Mouse (Mus musculus) frontal cortex, postnatal 36 days (tissue): ENCODE data around the gene Plcxd2.

ENCODE experiments used
- DNase-seq, 2 experiments: peaks; one replicate each; pipeline ENCODE4 v3.0.0; 2022; ENCODE audit warnings: low spot score in 2 of 2

The Plcxd2 gene

GRCm38 (mm10) chr16:45937381-45937780 is 72.6 kb downstream of the Plcxd2 start:
- DNase-seq: no peak

- DNase-seq: no peak
These were observed 73.5 kb downstream of the Plcxd2 start for GRCm38 (mm10) chr16:45936521-45936920.

DNA sequence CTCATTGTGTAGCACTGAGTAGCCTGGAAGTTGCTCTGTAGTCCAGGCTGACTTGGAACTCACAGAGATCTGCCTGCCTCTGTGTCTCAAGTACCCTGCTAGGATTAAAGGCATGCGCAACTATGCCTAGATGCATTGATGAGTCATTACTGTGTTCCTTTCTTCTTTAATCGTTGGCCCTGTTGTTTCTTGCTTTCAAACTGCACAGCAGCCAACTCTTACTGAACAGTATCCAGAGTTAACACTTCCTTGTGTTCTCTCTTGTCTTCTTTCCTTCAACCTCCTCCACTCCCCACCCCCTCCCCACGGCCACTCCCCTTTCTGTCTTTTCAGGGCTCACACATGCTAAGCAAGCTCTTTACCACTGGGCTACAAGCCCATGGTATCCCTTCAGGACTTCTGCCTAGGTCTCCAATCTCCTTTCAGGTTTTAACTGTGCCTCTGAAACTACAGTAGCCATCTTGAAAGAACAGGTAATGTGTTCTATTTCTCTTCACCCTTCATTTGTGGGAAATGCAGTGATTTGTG is 74.0 kb downstream of the Plcxd2 start:
- no peak for DNase-seq

- no peak for DNase-seq
These were observed 75.2 kb downstream of the Plcxd2 start for GRCm38 (mm10) chr16:45934721-45935407.

DNA sequence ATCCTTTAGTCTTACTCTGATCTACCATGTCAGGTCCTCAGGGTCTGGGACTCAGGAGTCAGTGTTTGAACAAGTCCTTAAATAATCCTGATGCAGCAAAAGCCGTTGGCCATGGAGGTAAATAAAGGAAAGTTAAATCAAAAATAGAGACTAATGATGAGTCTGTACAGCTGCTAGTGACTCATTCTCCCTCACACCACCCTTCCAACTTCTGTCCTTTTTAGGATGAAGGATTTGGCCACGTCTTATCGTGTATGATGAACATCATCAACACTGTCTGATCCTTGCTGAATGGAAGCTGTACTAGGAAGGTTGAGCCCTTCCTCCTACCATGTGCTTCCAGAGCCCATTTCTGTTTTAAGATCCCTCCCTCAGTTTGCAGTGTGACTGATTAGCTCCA is 79.7 kb downstream of the Plcxd2 start:
- DNase-seq: no peak

- no peak for DNase-seq
These were observed 81.9 kb downstream of the Plcxd2 start for GRCm38 (mm10) chr16:45928090-45928489.

GRCm38 (mm10) chr16:45927601-45928000 is 82.4 kb downstream of the Plcxd2 start:
- no peak for DNase-seq

GRCm38 (mm10) chr16:45926875-45927274 is 83.1 kb downstream of the Plcxd2 start:
- DNase-seq: no peak

DNA sequence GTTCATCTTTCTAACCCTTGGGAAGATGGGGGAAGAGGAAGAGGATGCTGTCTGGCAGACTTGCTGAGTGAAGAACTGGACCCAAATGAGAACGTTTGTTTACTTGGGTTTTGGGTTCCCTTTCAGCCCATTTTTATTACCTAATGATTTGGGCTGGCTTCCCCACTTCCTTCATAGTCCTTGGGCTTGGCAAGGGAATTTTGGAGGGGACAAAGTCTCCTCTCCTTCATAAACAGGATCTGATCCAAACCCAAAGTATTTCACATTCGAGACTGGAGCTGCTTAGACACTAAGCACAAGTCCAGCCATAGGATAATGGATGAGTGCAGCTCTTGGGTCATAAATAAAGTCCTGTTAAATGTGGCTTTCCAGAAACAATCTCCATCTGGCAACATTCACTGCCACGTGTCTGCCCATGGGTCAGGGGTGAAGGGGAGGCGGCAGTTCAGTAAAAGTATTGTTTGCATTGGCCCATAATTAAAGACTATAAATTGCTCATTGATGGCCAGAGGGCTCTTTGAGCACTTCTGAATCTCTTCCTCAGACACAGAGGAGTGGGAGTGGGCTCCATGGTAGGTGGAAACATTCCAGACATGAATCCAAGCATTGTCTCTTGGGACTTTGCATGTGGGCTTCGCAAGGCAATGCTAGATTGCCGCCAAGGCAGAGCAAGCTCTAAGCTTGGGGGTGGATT is 86.1 kb downstream of the Plcxd2 start:
- no peak for DNase-seq

- DNase-seq: no peak
These were observed 87.3 kb downstream of the Plcxd2 start for GRCm38 (mm10) chr16:45922546-45923229.

DNA sequence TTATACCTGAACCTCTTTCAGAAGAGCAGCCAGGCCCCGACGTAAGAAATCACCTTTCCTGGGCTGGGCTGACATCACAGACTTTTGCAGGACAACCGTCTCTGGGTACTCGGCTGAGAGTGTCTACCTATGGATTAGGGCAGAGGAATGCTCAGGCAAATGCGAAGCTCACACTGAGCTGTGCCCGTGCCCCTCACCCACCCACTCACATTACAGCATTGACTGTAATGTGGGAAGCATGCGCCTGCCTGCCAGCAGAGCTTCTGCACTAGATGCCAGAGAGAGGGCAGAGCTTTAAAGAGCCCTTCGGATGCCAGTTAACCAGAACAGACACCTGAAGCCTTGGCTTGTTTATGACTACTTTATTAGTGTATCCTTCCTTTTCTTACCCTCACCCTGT is 90.4 kb downstream of the Plcxd2 start:
- peak; percentile 31 to 43 for DNase-seq
